Mouse (Mus musculus): ENCODE results near the gene Trim65.

GRCm38 (mm10) chr11:116106963-116107776 is 23.8 kb downstream of the Trim65 start:
- no peak for TF ChIP-seq MAFK (IDR thresholded peaks at IDR 0.05; ENCODE audit: insufficient read depth, low read depth, low read length)
- no peak for TF ChIP-seq HCFC1 (IDR thresholded peaks at IDR 0.05; ENCODE audit: borderline replicate concordance, insufficient read depth, low read length)
- TF ChIP-seq CHD2 (IDR thresholded peaks at IDR 0.05; ENCODE audit: low read depth, low read length), result no peak
- TF ChIP-seq ZC3H11A (IDR thresholded peaks at IDR 0.05; ENCODE audit: borderline replicate concordance, low read depth, low read length), result no peak
- TF ChIP-seq ZNF384 (IDR thresholded peaks at IDR 0.05; ENCODE audit: low read depth, low read length), result no peak

Data from ES-E14 (cell line).